Mouse (Mus musculus) kidney, adult 2 months (tissue): ENCODE measurements around the gene Ptpru. TPM values are rescaled to one million over a fixed set of nuclear protein-coding genes. Genes with fewer than 3 reads are reported as not detected.
A peak's percentile ranks its signal among the peaks of the same experiment; 100 is the strongest.

Experiments
- DNase-seq: peaks from one replicate; pipeline ENCODE4 v3.0.0; 2021
- H3K27ac ChIP-seq: fragments of 200-500 bp; 2 replicates; pipeline ENCODE4 v1.5.1; 2012; ENCODE audit warnings: low read depth, low read length, control low read depth, inconsistent platforms; ENCODE audit not compliant: insufficient read depth
- H3K27me3 ChIP-seq: fragments of 200-500 bp; replicated peaks from 2 replicates; pipeline ENCODE4 v1.6.1; 2012; ENCODE audit warnings: mild to moderate bottlenecking, moderate library complexity, low read length, inconsistent platforms; ENCODE audit not compliant: control insufficient read depth, insufficient read depth
- H3K36me3 ChIP-seq: fragments of 200-500 bp; 2 replicates; pipeline ENCODE4 v1.6.1; 2012; ENCODE audit warnings: mild to moderate bottlenecking, moderate library complexity, low read length, inconsistent platforms; ENCODE audit not compliant: control insufficient read depth, insufficient read depth
- H3K4me1 ChIP-seq: fragments of 200-500 bp; 2 replicates; pipeline ENCODE4 v1.6.1; 2011; ENCODE audit warnings: low read length; ENCODE audit not compliant: control insufficient read depth, insufficient read depth
- H3K4me3 ChIP-seq: fragments of 200-500 bp; 2 replicates; pipeline ENCODE4 v1.5.1; 2011; ENCODE audit warnings: mild to moderate bottlenecking, low read depth, low read length, control low read depth; ENCODE audit not compliant: insufficient read depth
- CTCF ChIP-seq: fragments of 200-500 bp; conservative IDR thresholded peaks from 2 replicates; pipeline ENCODE4 v1.5.1; 2011; ENCODE audit warnings: low read depth, mild to moderate bottlenecking, control low read depth, low read length, moderate library complexity, mixed read lengths; ENCODE audit not compliant: insufficient read depth, insufficient read length
- POLR2A ChIP-seq: fragments of 200-500 bp; IDR thresholded peaks from one replicate; pipeline ENCODE4 v1.6.1; 2011; ENCODE audit warnings: low read depth, low read length, control low read depth
- WGBS: fragments of 180-500 bp; shearing (Covaris S2); methylation state at CpG from one replicate; pipeline ENCODE4 v1.1.7; 2018; 5-methylcytosine and 5-hydroxymethylcytosine counted together
- polyA plus RNA-seq: library from polyadenylated mRNA; depleted of rRNA; stranded (reverse); fragments of >200 nt; gene quantifications from 2 replicates; pipeline ENCODE4 v1.2.3, GENCODE M21; 2012; rRNA removed

The Ptpru gene
- polyA plus RNA-seq, 1 experiment, result 19.5 TPM

- WGBS, result 51% methylated on average over 11 of the region's 11 CpGs
- peaks cover 3% of the 10 kb centered on the region for H3K4me1 ChIP-seq
- DNase-seq, result peak; percentile 88
- no peaks in the 10 kb centered on the region for H3K27me3 ChIP-seq
- TF ChIP-seq POLR2A (no peak), CTCF (peak; percentile 69)
- no peaks in the 10 kb centered on the region for H3K36me3 ChIP-seq
- H3K27ac ChIP-seq, result peak overlapping the region; percentile 71
- no peak overlapping the region for H3K4me3 ChIP-seq
These were observed 114.5 kb downstream of the Ptpru start for GRCm38 (mm10) chr4:131723415-131724080.

GRCm38 (mm10) chr4:131722121-131722841, 115.8 kb downstream of the Ptpru start:
- peak overlapping the region; percentile 71 for H3K27ac ChIP-seq
- DNase-seq, result peak; percentile 94
- TF ChIP-seq POLR2A (no peak), CTCF (no peak)
- no peak overlapping the region for H3K4me3 ChIP-seq
- H3K4me1 ChIP-seq, result peaks cover 3% of the 10 kb centered on the region
- 11% methylated on average over 8 of the region's 8 CpGs for WGBS
- no peaks in the 10 kb centered on the region for H3K36me3 ChIP-seq
- H3K27me3 ChIP-seq, result no peaks in the 10 kb centered on the region

GRCm38 (mm10) chr4:131719151-131719550, 118.9 kb downstream of the Ptpru start:
- Histone ChIP-seq H3K36me3 (no peaks in the 10 kb centered on the region), H3K27ac (no peak overlapping the region), H3K27me3 (no peaks in the 10 kb centered on the region), H3K4me3 (no peak overlapping the region), H3K4me1 (peaks cover 3% of the 10 kb centered on the region)
- DNase-seq, result no peak
- no peak for TF ChIP-seq CTCF
- TF ChIP-seq POLR2A, result no peak
- WGBS, result 65% methylated on average over 5 of the region's 5 CpGs

Other genes with a start within 250 kb of the Ptpru start
- 64.5 and 67.4 TPM in 2 replicates for gene Mecr, start 5.2 kb upstream of the Ptpru start, polyA plus RNA-seq
- gene Srsf4, start 35.3 kb upstream of the Ptpru start, polyA plus RNA-seq, result 32.5 and 35.1 TPM in 2 replicates
- gene Tmem200b, start 83.5 kb upstream of the Ptpru start, polyA plus RNA-seq, result 11.3 and 17.0 TPM in 2 replicates
- gene Gm10300, start 236.4 kb upstream of the Ptpru start, polyA plus RNA-seq, result 0.09 and 0.27 TPM in 2 replicates
- 69.8 and 73.8 TPM in 2 replicates for gene Epb41, start 237.0 kb upstream of the Ptpru start, polyA plus RNA-seq